Mouse (Mus musculus) 3134 (cell line): ENCODE measurements at regions not wholly inside any gene's neighbourhood (a gene's known extent, or its start where the extent isn't known, plus 50 kb on each side); places are given as distances from the start of the nearest gene placed in this dataset.

ENCODE experiments used
- DNase-seq: peaks from one replicate; pipeline ENCODE4 v3.0.0-alpha.2; 2011; ENCODE audit warnings: low spot score; ENCODE audit not compliant: insufficient read length; ENCODE audit errors: extremely low read depth

DNA sequence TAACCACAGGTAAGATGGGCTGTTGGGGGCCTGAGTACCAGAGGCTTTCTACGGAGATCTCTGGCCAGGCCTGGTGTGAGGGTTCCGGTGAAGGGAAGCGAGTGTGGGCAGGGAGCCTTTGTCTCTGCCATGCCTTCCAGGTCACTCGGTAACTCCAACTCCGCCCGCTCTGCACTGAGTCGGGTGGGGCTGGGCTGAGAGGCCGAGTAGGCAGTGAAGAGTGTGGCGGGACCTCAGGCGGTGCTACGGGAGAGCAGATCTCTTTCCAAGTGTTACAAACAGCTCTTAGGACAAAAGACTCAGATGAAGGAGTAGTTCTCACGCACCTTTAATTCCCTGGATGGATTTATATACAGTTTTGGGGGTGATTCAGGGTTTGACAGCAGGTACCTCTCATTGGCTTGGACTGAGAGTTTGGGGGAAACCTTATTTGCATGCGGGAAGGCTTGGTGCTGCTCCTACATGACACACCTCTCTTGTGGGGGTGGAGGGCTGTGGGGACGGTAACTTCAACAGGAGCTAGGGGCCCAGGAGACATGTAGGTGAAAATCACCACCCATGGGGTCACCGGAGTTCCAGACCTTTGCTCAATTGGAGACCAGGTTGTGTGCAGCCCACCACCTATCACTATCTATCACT is 54.7 kb upstream of the Ralgps2 start:
- DNase-seq: no peak

DNA sequence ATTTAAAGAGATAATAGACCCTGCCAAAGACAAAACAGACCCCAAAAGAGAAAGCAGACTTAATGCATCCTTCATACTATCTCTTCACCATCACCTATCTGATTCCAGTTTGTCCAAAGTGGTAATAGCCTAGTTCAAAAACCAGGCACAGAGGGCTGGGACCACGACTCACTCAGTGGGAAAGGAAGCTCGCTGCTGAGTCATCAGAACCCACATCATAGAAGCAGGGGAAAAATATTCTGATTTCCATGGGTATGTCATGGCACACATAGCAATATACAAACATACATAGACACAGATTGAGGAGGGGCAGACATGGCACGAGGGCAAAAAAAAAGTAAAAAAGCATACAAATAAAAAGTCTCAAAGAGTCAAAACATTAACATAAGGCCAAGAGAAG is 53.7 kb upstream of the Ralgps2 start:
- DNase-seq: no peak

DNA sequence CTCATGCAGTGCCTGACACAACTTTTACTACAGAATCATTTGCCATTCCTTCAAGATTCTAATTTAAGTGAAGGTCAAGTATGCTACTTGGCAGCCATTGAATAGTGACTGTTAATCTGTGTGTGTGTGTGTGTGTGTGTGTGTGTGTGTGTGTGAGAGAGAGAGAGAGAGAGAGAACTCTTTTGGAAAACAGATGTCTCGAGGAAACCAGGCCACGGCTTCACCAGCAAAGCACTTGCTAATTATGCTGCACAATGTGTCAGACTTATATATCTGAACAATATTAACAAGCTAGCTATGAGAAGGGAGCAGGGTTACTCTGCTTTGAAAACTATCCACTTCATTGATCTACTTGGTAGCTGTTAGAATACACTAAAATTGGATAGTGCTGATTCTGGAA is 53.1 kb upstream of the Ralgps2 start:
- no peak for DNase-seq

DNA sequence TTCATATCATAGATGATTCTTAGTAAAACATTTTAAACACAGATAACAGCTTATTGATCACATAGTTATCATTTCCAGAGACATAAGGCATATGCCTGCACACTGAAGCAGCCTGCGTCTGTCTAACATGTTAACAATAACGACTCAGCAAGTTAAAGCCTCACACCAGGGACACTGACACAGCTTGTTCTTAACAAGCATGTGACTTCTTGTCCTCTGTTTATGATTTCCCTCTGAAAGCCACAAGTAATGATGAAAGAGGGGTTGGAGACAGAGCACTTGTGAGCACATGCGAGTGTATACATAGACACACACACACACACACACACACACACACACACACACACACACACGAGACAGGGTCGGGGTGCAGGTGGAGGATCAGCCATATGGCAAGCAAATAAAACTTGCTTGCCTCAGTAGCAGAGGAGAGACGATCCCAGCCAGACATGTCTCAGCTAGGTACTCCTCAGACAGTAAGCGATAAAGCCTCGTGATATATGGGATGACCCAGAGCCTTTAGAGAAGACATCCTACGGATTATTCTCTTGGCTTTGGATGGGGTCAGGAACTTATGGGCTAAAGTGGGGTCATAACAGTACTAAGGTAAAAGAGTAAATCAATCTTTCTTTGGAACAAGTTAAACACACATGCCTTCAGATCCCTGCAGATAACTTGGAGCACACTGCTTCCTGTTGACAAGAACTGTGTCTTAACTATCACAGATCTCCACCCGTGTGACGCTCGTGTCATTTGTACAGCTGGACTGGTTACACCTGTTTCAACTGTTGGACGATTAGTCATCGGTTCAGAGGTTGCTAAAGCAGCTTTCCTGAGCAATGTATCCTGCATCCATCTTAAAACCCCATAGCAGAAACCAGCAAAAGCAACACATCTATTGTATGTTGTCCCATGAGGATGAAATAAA is 51.4 kb upstream of the Ralgps2 start:
- no peak for DNase-seq

DNA sequence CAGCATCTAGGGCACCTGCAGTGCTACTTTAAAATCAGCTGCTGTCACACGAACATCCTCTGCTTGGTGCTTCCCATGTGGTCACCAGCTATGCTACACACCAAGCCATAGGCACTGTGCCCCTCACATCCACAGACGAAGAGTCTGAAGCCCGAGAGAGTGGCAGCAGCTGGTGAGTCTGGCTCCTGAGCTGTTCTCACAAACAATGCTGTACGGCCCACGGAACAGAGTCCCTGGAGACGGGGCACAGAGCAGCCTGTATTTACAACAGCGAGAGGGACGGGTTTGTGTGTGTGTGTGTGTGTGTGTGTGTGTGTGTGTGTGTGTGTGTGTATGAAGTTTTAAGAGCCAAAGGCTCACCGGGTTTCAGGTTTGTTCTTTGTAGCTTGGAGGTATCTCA is 50.7 kb upstream of the Ralgps2 start:
- no peak for DNase-seq

DNA sequence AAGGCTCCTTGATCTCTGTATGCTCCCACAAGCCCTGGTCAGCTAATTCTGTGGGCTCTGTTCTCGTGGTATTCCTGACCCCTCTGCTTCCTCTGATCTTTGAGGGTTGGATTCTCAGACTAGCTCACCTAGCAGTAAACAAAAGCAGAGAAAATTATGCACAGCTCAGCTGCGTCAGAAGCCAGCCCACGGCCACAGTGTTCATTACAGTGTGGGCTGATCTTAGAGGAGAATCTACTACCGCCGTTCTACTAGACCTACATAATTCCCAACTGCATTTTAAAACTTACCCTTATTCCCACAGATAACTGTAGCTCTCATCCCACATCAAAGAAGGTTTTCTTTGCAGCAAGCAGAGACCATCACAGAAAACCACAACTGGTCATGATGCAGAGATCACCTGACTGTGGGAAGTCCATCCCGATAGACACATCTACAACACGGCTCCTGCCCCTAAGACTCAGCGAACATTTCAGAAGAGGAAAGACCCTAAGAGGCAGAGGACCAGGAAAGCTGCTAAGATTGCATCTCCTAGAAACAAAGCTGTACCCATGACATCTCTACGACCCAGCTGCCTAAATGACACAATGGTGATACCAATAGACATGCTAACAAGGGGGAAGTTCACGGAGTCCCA is 49.8 kb upstream of the Ralgps2 start:
- DNase-seq: no peak
